Mouse (Mus musculus) embryo, embryonic 11.5 days (tissue): Measurements from ENCODE around the gene Cdh23.

ENCODE experiments used
- DNase-seq: peaks from one replicate; pipeline ENCODE4 v3.0.0-alpha.2; 2012; ENCODE audit warnings: low read depth, low spot score

Cdh23 gene

DNA sequence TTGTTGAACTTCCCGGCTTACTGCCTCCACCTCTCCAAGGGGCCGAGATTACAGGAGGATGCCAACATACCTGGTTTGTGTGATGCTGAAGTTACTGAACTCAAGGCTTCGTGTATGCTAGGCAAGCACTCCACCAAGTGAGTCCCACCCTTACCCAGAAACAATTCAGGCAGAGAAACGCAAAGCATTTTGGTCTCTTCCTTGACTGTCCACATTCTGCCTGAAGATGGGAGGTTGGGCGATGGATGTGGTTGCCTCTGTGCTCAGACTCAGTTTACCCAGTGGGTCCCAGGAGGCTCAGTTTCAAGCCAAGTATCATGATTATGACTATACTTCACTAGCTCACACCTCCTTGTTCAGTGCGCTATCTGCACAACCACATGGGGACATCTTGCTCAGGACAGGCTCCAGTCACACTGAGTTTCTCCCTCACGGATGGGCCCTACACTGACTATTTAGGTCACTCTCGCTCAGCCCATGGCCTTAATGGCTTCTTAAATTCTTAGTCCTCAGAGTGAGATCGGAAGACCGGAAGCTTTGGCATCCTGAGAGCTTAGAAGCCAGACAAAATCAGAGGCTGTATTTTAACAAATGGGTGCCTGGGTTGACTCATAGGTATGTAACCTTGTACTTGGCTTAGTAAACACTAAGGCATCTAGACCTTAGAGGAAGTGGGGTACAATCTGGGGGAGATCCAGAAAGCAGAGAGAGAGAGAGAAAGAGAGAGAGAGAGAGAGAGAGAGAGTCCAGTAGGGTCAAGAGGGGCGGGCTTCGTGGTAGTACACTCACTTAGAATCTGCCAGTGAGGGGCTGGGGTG lies 118.2 kb downstream of the Cdh23 start:
- DNase-seq = no peak

DNA sequence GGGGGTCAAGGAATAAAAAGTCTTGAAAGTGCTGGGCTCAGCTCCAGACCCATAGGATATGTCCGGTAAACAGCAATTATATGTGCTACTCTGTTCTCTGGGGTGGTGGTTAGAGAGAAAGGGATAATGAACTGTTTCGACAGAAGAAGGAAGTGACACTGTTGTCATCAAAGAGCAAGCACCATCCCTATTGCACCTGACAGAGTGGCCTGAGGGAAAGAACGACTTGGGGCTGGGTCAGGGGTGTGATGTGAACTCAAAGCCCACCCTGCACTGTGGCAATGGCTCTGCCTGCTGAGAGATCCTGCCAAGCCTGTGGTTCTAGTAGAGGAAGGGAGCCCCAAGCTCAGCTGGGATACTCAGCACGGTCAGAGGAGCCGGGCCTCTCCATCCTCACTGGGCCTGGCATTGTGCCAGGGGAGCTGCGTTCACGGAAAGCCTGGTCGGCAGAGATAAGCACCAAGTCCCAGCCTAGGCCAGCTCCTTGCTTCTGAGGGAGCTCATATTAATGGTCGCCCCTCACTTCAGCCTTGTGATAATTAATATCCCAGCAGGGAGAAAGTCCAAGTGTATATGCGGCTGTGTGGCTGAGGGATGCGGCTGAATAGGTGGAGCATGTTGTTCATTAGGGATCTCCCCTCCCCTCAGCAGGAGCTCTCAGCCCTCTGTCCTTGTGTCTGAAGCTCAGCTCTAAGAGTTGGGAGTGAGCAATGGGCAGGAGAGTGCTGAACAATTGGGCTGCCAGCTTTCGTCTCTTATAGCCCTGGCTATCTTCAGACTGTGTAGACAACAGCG lies 119.0 kb downstream of the Cdh23 start:
- DNase-seq = no peak

DNA sequence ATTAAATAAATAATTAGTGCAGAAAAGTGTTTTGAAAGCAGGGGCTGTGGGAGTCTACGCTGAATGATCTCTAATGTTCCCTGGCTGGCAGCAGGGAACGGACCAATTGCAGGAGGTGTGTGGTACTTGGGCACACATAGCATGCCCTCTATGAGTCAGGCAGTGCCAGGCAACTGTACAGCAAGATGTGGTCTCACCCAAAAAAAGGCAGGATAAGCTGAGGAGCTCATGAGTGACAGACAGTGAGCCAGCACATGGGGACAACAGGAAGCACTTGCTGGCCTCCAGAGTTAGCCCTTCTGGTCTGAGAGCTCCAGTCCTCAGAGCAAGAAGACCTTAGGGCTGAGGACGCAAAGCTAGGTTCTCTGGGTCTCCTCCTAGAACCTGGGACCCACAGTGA lies 121.4 kb downstream of the Cdh23 start:
- no peak for DNase-seq

DNA sequence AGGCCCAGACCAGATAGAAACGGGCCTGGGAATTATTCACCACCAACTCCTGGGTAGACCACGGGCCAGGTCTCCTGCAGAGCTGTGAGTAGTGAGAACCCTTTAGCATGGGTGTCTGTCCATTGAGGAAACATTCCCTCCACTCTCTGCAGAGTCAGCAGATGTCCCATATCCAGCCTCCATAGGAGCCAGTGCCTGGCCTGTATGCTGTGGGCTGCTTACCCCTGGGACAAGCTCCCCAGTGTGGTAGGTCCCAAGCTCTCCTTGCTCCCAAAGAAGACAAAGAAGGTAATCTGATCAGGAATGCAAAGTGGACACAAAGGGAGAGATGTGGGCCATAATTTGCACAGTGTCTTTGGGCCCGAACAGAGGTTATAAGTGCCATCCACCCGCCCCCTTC lies 124.8 kb downstream of the Cdh23 start:
- no peak for DNase-seq

DNA sequence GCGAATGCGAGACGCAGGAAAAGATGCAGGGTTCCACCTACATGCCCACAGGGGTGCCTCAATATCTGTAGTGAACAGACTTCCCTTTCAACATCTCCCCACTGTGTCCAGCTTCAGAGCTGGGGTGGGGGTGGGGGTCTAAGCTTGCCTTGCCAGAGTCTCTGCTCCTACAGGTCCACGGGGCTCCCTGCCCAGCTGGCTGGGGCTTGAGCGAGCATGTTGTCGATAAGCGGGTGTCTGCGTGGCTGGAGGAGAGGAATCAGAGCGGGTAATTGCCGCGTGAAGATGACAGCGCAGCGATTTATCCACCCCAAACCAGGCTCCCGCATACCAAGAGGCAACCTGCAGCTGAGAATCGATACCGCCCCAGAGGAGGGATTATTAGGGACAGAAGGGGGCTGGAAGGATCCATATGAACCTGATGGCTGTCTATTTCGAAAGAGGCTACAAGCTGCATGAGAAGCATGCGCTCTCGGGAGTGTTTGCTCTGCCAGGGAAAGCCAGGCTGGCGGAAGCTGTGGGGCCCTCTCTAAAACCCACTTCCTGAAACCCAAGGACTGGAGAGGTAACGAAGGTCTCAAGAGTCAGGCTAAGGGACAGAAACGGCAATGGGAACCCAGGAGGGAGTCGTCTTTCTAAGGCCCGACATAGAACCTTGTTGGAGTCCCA lies 129.8 kb downstream of the Cdh23 start:
- DNase-seq = no peak

DNA sequence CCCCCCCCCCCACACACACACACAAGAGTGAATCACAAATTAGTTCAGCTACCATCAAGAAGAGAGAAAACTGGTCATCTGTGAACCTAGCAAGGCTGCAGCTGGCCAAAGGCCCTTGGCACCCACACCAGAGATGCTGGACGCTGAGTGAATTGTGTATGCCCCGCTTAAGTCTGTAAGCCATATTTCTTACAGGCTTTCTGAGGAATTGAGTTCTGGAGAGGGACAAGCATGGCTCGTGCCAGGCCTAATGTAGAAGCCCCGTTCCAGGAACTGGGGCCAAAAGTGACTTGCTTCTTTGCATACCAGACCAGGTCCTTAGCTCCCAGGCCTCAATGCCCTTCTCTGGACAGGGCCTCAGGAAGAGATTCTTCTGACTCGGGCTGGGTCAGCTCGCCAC lies 132.2 kb downstream of the Cdh23 start:
- no peak for DNase-seq

DNA sequence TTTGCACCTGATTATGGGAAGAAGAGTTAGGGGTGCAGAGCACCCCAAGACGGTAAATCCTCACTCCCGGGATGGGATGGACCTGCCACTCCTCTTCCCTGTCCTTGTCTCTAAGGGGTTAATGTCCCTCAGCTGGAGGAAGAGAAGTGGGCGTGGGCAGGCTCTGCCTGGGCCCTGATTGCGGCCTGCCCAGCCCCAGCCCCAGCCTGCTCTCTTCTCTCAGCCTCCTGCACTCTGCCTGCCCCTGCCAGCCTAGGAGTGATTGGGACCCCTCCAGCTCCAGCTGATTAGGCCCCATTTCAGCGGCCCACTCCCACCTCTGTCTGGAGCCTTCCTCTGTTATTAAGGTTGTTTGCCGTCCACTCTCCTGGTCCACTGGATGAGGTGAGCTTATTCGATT lies 133.3 kb downstream of the Cdh23 start:
- no peak for DNase-seq

DNA sequence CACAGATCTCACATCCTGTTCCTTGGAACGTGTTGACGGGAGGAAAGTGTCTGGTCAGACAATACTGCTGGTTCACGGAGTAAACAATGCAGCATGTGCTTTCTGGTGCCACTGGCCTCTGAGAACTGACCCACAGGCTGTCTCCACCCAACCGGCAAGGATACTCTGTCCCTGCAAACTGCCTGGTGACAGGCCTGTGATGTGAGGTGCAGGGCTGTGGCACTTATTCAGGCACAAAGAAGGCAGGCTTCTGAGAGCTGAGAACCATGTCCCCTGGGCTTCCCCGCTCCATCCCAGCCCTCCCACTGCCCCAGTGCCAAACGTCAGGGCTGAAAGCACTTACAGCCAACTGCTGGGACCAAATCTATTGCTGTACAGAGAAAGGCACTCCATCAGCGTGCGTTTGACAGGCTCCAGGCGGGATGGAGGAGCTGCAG lies 137.8 kb downstream of the Cdh23 start:
- DNase-seq = no peak

DNA sequence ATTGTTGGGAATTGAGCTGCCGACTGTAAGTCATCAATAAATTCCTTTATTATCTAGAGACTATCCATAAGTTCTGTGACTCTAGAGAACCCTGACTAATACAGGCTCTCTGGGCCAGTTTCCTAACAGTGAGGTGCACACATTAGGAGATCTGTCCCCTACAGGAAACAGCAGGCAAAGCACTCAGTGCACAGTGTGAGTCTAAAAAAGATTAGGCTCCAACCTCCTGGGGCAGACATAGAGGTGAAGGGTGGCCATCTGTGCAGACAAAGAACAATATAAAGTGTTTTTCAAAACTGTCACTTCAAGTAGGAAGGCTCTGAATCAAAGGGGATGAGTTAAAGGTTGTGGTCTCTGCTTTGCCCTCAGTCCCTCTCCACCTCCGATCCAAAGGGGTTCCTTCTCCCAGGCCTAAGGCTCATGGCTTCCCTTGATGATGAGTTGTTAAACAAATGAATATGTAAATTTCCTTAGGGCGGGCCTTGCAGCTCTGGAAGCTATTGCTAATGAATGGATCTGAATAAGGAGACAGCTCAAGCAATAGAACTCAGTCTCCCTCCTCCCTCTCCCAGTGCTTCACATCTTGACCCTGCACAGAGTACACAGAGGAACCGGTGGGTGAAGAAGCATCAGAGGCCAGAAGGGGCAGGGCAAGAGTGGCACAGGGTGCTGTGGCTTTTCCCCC lies 143.2 kb downstream of the Cdh23 start:
- DNase-seq = no peak

DNA sequence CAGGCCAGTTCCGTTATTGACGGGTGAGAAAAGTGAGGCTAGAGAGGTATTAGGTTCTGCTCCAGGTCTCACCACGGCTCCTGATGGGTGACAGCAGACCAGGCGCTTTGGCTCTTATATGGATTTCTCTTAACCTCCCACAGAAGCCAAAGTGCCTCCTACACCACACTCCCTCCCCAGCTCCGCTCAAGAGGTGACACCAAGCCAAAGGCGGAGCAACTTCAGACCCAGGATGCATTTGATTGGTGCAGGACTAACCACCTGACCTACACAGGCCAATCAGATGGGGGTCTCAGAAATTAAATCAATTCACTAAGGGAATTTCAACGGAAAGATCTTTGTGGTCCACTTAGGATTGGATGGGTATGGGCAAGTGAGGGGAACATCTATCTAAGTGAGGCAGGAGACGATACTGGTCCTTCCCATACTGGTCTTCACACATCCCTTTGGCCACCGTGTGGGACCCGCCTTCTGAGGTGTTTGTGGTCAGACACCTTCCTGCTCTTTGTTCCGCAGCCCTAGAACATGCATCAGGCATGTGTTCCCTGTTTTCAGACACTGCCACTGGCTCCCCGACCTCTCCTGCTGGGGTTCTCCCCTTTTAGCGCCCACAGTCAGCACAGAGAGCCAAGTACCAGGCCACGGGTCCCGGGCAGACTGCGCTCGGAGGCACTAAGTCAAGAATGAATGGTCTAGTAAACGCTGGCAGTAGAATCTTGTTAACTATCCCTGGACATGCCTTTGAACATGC lies 157.0 kb downstream of the Cdh23 start:
- no peak for DNase-seq

DNA sequence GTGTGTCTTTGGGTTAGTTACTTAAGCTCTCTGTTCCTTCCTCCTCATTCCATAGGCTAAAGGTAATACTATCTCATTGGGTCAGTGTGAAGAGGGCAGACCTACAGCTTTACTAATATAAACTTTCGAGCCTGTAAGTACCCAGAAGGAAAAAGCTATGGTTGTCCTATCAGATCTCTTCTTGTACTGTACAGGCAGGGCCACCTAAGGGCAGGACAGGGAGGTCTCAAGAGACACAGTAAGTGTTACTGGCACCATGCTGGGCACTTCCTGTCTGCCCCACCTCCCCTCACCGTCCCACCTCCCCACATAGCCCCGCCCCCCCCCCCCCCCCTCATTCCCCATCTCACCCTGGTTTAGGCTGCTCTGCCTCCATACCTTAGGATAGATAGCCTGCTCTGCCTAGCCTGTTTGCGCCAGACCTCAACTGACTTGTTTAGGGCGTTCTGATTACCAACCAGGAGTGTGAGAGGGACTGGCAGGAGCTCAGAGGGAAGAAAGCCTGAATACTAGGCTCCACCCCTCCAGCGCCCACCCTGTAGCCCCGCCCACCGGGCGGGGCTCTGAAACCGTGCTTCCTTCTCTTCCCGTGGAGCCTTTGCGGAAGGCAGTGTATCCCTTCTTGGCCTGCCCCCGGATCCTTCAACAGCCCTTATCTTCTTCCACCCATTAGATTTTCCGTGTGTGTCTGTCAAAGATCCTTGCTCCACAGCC lies 160.0 kb downstream of the Cdh23 start:
- no peak for DNase-seq

DNA sequence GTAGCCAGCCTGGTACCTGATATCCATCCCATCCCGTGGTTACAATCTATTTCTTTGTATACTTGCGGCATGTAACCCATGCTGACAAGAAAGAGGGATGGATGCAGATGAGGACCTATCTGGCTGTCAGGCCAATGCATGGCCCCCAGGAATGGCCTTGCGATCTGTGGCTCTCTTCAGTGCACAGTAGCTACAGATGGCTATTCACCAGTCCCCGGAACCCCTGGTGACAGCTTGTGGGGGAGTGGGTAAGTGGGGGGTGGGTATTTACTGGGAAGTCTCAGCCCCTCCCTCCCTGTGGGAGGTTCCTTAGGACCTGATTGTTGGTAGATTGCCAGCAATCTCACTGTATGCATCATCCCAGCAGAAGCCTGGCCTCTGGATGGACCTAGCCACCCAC lies 163.8 kb downstream of the Cdh23 start:
- DNase-seq = no peak

DNA sequence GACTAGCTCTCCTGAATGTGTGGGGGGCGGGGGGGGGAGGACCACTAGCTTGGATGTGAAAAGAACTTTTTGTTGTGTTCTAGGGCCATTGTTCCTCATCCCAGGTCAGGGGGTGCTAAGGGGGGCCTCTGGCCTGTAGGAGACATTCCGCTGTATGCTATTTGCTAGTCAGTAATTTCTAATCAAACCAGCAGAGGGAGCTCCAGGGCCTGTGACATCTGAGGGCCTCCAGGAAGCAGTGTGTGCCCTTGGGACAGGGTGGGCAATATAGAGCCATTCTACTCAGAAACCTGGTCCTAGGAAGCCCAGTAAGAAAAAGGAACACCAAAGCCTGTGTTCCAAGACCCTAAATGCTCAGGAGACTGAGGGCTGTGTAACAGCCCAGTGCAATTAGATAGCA lies 164.9 kb downstream of the Cdh23 start:
- peak; percentile 56 for DNase-seq

DNA sequence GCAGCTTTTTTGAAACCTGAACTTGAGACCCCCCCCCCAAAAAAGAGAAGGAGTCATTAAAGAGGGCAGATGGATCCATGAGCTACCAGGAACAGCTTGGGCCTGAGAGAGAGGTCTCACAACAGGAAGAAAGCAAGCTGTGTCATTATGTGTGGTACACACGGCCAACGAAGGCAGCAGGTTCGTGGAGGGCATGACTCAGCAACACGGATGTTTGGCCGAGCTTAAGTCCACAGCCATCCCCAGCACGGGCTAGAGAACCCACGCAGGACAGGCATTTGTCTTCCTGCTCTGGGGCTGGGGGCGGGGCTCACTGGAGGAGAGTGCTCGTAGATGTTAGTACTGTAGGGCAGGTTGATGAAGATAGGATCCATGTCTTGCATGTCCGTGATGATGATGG lies 165.7 kb downstream of the Cdh23 start:
- no peak for DNase-seq

DNA sequence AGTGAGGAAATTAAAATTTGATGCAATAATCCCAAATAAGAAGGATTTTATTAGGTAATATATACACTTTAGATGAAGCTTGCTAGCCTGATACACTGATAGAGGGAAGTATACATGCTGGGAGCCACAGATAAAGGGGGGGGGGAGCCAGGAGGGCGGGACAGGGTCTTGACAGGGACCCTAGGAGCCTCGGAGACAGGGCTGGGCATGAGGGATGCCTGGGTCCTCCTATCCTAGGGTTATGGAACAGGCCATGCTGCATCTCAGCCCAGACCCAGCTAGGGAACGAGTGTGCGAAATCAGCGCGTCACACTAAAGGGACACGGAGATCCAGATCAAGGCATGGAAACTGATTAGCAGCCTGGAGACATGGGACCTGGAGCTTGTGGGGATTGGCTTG lies 168.3 kb downstream of the Cdh23 start:
- no peak for DNase-seq

DNA sequence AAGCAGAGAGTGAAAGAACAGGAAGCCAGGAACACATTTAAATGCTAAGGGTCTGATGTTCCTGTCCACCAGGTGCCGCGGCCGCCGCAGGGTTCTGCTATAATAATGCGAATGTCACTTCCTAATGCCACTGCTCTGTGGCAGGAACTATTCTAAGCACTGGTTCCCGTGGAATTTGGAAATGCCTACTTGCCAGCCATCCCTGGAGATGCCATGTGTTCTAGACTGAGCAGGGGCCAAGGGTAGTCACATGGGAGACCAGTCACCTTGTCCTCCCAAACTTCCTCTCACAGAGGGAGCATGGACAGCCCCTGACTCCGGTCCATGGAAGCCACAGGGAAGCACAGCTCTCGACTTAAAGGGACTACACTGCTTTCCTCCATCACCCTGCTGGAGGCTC lies 171.2 kb downstream of the Cdh23 start:
- no peak for DNase-seq

DNA sequence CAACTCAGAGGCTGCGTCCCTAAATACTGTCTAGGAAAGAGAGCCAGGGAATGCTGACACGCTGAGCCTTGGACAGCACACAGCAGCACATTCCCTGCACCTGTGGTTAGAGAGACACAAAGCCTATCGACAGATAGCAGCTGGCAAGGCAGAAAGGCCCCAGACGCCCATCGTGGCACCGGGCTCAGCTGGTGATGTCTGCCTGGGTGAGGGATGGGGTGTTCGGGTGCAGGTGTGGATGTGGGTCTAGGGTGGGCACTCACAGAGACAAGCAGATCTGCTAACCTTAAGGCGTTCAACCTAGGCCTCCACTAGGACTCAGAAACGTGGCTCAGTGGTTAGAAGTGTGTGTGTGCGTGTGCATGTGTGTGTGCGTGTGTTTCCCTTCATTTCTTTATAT lies 180.0 kb downstream of the Cdh23 start:
- DNase-seq = no peak

DNA sequence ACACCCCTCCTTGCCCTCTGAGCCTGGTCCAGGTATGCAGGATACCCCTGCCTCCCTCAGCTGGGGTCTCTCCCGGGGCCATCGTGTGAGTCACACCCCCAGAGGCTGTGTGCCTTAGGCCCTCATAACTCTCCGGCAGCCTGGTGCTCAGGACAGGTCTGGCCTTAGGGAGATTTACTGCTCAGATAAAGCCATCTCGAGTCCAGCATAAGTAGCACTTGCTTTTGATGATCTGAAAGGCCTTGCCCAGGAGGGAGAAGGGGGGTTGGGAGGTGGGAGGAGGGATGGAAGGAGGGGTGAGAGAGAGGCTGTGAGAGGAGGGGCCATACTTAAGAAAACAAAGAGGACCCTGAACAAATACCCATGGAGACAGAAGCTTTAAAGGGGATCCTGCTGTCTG lies 197.8 kb downstream of the Cdh23 start:
- no peak for DNase-seq

DNA sequence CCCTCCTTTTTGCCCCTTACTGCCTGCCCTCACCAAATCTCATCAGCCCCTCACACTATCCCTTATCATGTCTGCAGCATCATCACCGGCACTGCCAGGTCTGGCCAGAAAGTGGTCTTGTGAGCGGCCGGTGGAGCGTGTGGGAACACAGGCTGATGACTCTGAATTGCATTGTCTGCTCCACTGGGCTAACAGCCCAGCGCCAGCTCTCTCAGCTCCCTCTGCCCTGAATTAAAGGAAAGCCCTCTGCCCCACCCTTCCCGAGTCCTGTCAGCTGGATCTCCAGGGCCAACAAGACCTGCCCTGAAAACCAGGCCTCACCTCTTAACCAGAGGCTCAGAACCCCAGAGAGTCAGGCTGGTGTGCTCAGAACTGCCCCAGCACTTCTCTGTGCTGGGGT lies 201.2 kb downstream of the Cdh23 start:
- no peak for DNase-seq

DNA sequence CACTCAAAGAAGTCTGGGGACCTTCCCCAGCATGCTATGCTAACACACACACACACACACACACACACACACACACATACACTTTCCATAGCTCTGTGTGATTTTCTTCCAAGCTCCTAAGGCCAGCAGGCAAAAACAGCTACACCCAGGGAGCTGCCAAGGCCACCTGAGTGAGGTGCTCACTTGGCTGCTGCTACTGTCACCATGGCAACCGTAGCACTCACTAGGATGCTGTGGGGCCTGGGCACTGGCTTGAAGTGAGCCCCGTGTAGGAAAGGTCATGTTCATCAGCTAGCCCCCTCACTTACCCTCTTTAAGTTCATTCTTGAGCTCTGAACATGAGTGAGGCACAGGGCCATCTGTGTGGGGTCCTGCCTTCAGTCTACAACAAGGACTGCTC lies 204.8 kb downstream of the Cdh23 start:
- DNase-seq = no peak

DNA sequence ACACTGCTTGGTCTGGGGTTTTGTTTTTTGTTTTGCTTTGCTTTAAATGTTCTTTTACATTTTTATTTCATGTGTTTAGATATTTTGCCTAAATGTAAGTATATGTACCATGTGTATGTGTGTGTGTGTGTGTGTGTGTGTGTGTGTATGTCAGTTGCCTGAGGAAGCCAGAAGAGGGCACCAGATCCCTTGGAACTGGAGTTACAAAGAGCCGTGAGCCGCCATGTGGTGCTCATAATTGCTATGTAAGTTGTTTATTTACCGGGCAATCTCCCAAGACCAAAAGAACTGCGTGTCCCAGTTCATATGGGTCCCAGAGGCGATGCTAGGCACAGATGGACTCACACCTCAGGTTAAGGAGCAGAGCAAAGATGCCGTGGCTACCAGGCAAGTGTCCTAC lies 214.9 kb downstream of the Cdh23 start:
- no peak for DNase-seq
